Mouse (Mus musculus) ovary, adult 2 months (tissue): ENCODE data around the gene 5031410I06Rik. TPM values are rescaled to one million over a fixed set of nuclear protein-coding genes. Genes with fewer than 3 reads are reported as not detected.

Experiments
- polyA plus RNA-seq: library from polyadenylated mRNA; depleted of rRNA; stranded (reverse); fragments of >200 nt; gene quantifications from 2 replicates; pipeline ENCODE4 v1.2.3, GENCODE M21; 2012; rRNA removed

Gene 5031410I06Rik
- polyA plus RNA-seq, result 0.07 TPM in 1 of 2 replicates, not detected in the other

GRCm38 (mm10) chr5:26105262-26105661, at the start of gene 5031410I06Rik:
5031410I06Rik (minus strand) TSS chr5:26105362.

GRCm38 (mm10) chr5:26121321-26121720, 16.2 kb upstream of the 5031410I06Rik start, which contains the start of gene Gm10220:
Gm10220 (minus strand) TSS chr5:26121421.

GRCm38 (mm10) chr5:26089191-26089590, 16.0 kb downstream of the 5031410I06Rik start, which contains the start of gene Gm10471:
Gm10471 (minus strand) TSS chr5:26089291.

GRCm38 (mm10) chr5:26058481-26058880, 46.7 kb downstream of the 5031410I06Rik start, which contains the start of gene Gm7347:
Gm7347 (minus strand) TSS chr5:26058581.

Other genes starting within 250 kb of the 5031410I06Rik start
- 0.06 TPM in 1 of 2 replicates, not detected in the other for gene Gm21663, start 163.0 kb downstream of the 5031410I06Rik start, polyA plus RNA-seq
- 0.15 TPM in 1 of 2 replicates, not detected in the other for gene Gm21671, start 150.9 kb downstream of the 5031410I06Rik start, polyA plus RNA-seq
- gene Gm21680, start 132.7 kb downstream of the 5031410I06Rik start, polyA plus RNA-seq, result not detected in 2 replicates
- gene Gm21698, start 116.7 kb downstream of the 5031410I06Rik start, polyA plus RNA-seq, result 0.06 and 0.15 TPM in 2 replicates
- gene Gm1979, start 100.6 kb downstream of the 5031410I06Rik start, polyA plus RNA-seq, result 0.09 and 0.14 TPM in 2 replicates
- gene Gm5862, start 82.4 kb downstream of the 5031410I06Rik start, polyA plus RNA-seq, result not detected in 2 replicates
- 0.26 and 0.29 TPM in 2 replicates for gene Speer4a, start 65.8 kb downstream of the 5031410I06Rik start, polyA plus RNA-seq
- gene Gm7347, start 46.8 kb downstream of the 5031410I06Rik start, polyA plus RNA-seq, result 0.09 TPM in 1 of 2 replicates, not detected in the other
- 0.08 TPM in 1 of 2 replicates, not detected in the other for gene Gm10471, start 16.1 kb downstream of the 5031410I06Rik start, polyA plus RNA-seq
- not detected in 2 replicates for gene Gm10220, start 16.1 kb upstream of the 5031410I06Rik start, polyA plus RNA-seq
- gene Gm7361, start 152.3 kb upstream of the 5031410I06Rik start, polyA plus RNA-seq, result 0.95 and 1.0 TPM in 2 replicates